Mouse (Mus musculus): ENCODE measurements around the gene Hsf2. TPM values are rescaled to one million over a fixed set of nuclear protein-coding genes. Genes with fewer than 3 reads are reported as not detected.
A peak's percentile ranks its signal among the peaks of the same experiment; 100 is the strongest.
"Not testable (repeated sequence)": the region's sequence is repeated elsewhere in the genome, so short reads cannot be mapped to it uniquely, and the experiment has no call there.

Hsf2 gene
- total RNA-seq, 1 experiment from 2014 or later, result 12.6 TPM

DNA sequence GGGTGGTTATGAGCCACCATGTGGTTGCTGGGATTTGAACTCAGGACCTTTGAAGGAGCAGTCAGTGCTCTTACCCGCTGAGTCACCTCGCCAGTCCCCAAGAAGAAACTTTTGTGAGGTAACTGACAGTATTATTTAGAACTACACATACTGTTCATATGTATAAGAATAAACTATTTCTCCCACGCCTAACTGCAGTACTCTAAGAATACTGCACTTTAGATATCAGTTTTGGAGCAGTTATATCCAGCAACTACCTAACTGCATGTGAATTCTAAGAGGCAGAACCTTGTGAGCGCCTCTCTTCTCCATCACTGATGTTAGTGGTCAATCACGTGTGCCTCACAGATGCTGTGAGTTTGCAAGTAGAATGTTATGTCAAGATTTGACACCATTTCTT is 40.3 kb downstream of the Hsf2 start:
- no peak for ATAC-seq (ENCODE audit: extremely low read depth, insufficient number of reproducible peaks, low FRiP score, poor library complexity, severe bottlenecking)

DNA sequence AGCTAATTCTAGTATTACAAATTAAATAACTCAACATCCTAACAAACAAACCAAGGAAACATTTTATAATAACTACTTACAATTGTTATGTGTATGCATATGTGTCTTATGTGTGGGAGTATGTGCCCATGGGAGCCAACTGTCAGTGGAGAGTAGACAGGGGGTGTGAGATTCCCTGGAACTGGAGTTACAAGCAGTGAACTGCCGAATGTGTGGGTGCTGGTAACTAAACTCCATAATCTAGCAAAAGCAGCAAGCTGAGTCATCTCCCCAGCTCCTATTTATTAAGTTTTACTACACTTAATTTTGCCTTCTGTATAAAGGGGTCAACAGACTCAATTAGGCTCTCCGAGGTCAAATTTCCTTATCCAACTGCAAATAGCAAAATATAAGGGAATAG is 44.9 kb downstream of the Hsf2 start:
- ATAC-seq (ENCODE audit: extremely low read depth, insufficient number of reproducible peaks, low FRiP score, poor library complexity, severe bottlenecking), result no peak

DNA sequence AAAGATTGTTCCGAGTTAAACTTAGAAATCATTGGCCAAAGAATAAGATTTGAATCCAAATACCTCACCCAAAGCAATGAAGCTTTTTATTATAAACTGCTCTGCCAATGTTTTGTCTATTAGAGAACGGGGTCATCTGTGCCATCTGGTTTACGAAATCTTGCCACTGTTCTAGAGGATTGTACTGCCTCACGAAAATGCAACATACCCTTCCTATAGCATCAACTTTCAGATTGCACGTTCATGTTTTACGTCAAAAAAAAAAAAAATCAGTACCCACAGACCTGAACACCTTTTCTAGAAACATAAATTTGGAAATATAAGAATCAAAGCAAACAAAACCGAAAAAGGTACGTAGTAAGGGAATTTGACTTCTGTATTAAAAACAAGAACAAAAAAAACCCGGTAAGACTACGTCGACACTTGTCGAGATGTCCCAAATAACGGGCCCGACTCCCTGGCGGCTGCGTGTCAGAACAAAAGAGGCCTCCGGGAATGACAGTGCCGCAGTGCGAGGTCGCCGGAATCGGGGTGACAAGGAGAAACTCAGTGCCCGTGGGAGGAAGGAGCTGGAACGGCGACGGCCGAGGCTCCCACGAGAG is 45.5 kb downstream of the Hsf2 start:
- ATAC-seq (ENCODE audit: extremely low read depth, insufficient number of reproducible peaks, low FRiP score, poor library complexity, severe bottlenecking), result peak; percentile 13; the same call in 1 of the 2 replicates

DNA sequence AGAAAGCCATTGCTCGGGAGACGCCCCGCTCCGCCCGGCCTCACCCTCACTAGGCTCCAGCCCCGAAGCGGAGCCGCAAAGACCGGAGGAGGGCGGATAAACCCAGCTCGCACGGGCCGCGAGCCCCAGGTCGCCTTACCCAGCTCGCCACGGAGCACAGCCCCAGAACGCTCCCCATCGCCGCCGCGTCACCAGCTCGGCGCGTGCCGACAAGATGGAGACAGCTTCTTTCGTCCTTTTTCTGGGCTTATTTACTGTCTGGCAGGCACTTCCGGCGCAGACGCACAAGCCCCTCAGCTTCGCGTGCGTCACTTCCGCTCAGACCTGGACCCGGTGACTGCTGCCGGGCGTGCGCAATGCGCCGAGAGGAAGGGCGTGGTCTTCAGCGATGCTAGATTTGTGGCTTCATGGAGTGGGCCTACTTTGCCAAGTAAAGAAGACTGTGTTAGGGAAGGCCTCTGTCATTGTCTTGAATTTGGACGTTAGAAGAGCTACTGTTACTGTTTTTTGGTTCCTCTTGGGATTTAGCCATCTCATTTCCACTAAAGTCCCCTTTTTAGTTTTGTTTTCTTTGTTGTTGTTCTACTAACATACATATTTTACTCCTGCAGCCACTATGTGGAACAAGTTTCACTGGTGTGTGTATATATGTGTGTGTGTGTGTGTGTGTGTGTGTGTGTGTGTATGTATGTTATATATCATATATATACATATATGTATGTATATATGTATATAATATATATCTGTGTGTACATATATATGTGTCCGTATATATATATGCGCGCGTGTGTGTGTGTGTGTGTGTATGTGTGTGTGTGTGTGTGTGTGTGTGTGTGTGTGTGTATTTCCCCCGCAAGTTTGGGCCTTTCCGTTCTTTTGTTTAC is 46.3 kb downstream of the Hsf2 start, which contains the start of gene Serinc1:
Gene Serinc1 (minus strand): TSS at position 313 of the 884 bp plus-strand sequence.
- ATAC-seq (ENCODE audit: extremely low read depth, insufficient number of reproducible peaks, low FRiP score, poor library complexity, severe bottlenecking), result peak; percentile 99

DNA sequence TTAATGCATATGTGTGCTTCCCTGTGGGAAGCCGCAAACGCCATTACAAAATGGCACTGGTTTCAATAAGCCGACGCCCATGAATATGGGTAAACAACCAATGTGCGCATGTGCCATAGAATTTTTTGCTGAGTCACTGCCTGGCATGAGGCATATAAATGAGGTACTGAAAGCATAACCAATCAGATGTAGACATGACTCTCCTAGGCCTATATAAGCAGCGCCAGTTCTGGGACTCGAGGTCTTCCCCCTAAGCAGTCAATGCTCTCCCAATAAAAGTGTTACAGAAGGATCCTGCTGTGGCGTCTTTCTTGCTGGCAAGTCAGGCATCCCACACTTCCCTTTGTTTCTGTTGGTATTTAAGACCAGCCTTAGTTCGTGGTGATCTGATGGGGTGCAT is 57.7 kb downstream of the Hsf2 start:
- not testable (repeated sequence) for ATAC-seq (ENCODE audit: extremely low read depth, insufficient number of reproducible peaks, low FRiP score, poor library complexity, severe bottlenecking)

DNA sequence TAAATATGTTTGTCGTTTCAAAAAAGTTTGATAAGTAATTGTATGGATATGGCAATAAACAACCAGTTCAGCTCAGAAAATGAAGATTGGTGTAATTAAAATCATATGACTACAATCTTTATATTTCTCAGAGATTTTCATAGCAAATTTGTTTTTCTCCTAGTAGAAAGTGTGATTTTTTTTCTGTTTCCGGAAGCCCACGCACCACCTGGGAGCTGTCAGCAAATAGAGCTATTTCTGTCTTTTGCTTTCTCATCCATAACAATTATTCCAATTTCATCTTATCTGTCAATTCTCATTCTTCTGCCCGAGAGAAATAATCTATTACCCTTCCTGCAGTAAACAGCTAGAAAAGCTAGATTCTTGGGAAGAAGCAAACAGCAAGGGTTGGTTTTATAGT is 63.4 kb downstream of the Hsf2 start:
- no peak for ATAC-seq (ENCODE audit: extremely low read depth, insufficient number of reproducible peaks, low FRiP score, poor library complexity, severe bottlenecking)

DNA sequence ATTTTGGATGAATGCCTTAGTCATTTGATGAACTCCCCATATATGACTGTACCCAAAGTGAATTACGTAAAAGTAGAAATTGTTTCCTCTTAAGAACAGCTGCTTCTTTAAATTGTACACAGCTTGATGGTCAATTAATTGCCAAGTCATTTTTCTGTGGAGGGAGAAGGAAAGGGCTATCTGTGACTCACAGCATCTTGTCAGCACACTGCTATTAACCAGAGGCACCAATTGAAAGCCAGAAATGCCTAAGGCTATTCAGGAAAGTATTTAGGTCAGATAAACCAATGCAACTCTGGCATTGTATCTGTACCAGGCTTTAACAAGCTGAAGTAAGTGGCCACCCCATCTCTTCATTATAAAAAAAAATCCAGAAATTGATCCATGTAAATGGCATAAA is 67.5 kb downstream of the Hsf2 start:
- ATAC-seq (ENCODE audit: extremely low read depth, insufficient number of reproducible peaks, low FRiP score, poor library complexity, severe bottlenecking), result no peak

DNA sequence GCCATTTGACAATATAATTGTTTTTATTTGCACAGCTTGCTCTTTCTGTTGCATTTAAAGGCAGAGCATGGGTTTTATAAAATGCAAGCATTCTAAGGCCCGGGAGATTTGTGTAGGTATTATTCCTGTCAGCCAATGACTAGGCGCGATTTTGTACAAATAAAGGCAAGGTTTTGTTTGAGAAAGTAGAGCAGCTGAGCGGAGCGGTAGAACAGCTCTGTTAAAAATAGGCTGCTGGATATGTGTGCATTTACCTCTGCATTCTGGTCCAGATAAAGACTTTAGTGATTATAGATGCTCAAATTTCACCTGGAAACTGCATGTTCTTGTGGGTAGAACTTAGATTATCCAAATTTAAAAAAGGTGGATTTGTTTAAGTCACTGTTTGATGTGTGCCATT is 71.4 kb downstream of the Hsf2 start:
- ATAC-seq (ENCODE audit: extremely low read depth, insufficient number of reproducible peaks, low FRiP score, poor library complexity, severe bottlenecking), result no peak

Other genes with a start within 250 kb of the Hsf2 start
- gene Serinc1, start 46.1 kb downstream of the Hsf2 start, total RNA-seq (2017), result 133 and 137 TPM in 2 replicates
- gene Pkib, start 145.6 kb downstream of the Hsf2 start, total RNA-seq (2017), result 26.8 and 35.8 TPM in 2 replicates